Mouse (Mus musculus) thymus, adult 2 months (tissue): ENCODE data around the gene Skida1.

Source experiments
- CTCF ChIP-seq: fragments of 200-500 bp; IDR thresholded peaks from 2 replicates; pipeline ENCODE4 v1.5.1; 2012; ENCODE audit warnings: mild to moderate bottlenecking, control low read depth, low read length, moderate library complexity, borderline replicate concordance; ENCODE audit not compliant: control insufficient read depth, poor library complexity, insufficient read depth; ENCODE audit errors: extremely low read depth
- POLR2A ChIP-seq: fragments of 200-500 bp; IDR thresholded peaks from 2 replicates; pipeline ENCODE4 v1.6.1; 2012; ENCODE audit warnings: mild to moderate bottlenecking, low read length, control low read depth, moderate library complexity; ENCODE audit not compliant: control insufficient read depth, poor library complexity, insufficient read depth; ENCODE audit errors: extremely low read depth

DNA sequence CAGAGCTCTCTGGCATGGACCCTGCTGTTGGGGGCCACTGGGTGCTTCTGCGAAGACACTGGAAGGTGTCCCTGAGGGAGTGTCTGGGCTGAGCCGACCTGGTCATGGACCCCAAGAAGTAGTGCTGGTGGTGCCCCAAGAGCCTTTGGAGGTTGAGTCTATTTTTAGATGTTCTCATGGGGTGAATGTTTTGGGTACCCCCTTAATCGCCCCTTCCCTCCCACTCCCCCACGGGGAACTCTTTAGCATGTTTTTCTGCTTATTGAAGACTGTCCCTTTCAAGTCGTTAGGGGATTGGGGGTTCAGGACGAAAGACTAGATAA is 16.8 kb upstream of the Skida1 start:
- TF ChIP-seq POLR2A = no peak
- TF ChIP-seq CTCF = no peak
